ENCODE assay signal across 9 mouse cellular contexts in genomic region chr5:123377120-123377955, GRCm38 (mm10). TPM values are rescaled to one million over a fixed set of nuclear protein-coding genes. Genes with fewer than 3 reads are reported as not detected.
DNase-seq lines count a peak whose midpoint lies in the region; ATAC-seq and TF ChIP-seq lines count a peak whose summit lies in the region.
"Had no signal": no experiment of that assay in that cellular context is flagged by ENCODE, and none has a peak within 500 bp of the region (broad histone marks: within the 10 kb centered on the region; RNA-seq: fewer than 3 reads in every experiment).

No protein-coding gene starts in this region.

- no peaks in the 10 kb centered on the region for H3K27me3 ChIP-seq in splenic B cell, adult 2 months (ENCODE audit: control insufficient read depth, insufficient read depth, low read length, poor library complexity, severe bottlenecking)

- intact Hi-C loops in left cerebral cortex, adult 2 months (cut with DNase I) = loop anchor here (1.0 to 2.0 kb wide), 2 partner anchors 59 to 121 kb away; no protein-coding TSS in a partner anchor

- no peak overlapping the region for H3K4me3 ChIP-seq in left cerebral cortex, adult 2 months
- H3K4me3 ChIP-seq: erythroblast, embryonic 14.5 days had no signal

- peaks cover 10% of the 10 kb centered on the region for H3K36me3 ChIP-seq in splenic B cell, adult 2 months (ENCODE audit: control insufficient read depth, insufficient read depth, low read length, poor library complexity, severe bottlenecking)

- no peak; the same call in none of the 2 replicates for TF ChIP-seq CTCF in left cerebral cortex, adult 2 months (IDR thresholded peaks at IDR 0.05)

- peak; percentile 68 for DNase-seq in urinary bladder, postnatal 25 days (ENCODE audit: low spot score)
- no peak for DNase-seq in urinary bladder, postnatal 10 days (ENCODE audit: low spot score)
- peak; percentile 79 for DNase-seq in cerebellum, adult 9-11 months
- DNase-seq in gastrocnemius, adult 18-20 months (ENCODE audit: low spot score) = peak; percentile 90
- DNase-seq in induced T-regulatory cell, adult 2 months (ENCODE audit: low read depth) = peak; percentile 90
- peak; percentile 65 to 76 for DNase-seq in left cerebral cortex, adult 2 months (ENCODE audit: extremely low spot score in 1 of 2, low spot score in 2 of 2)
- peak; percentile 91 for DNase-seq in splenic B cell, adult 2 months (ENCODE audit: low read depth, low spot score)

- ATAC-seq in megakaryocyte-erythroid progenitor cell, adult 5-6 weeks (replicated peaks; ENCODE audit: low FRiP score, low TSS enrichment, poor library complexity, severe bottlenecking) = peak; percentile 51

- peak overlapping the region; percentile 55 for H3K27ac ChIP-seq in left cerebral cortex, adult 2 months

RNA-seq across cellular contexts. Expression of gene Mlxip, which starts 17.3 kb away (rescaled TPM):
- 10 to 100 TPM; 59.3 to 63.2 TPM for total RNA-seq in gastrocnemius, adult 18-20 months (2021)
- total RNA-seq in left cerebral cortex, adult 2 months (2021) = 10 to 100 TPM; 20.5 to 20.8 TPM
- total RNA-seq in megakaryocyte-erythroid progenitor cell, adult 5-6 weeks (2014; fragmentation: Nextera tagmentation) = 25.0 and 30.1 TPM in 2 replicates
- total RNA-seq in megakaryocyte-erythroid progenitor cell, adult 5-6 weeks (2017) = 5.1 and 7.9 TPM in 2 replicates

RNA-seq across cellular contexts. Expression of gene Bcl7a, which starts 33.7 kb away (rescaled TPM):
- 10 to 100 TPM in 1 of 2 experiments, 1 to 10 TPM in 1; 9.4 to 10.5 TPM for total RNA-seq in gastrocnemius, adult 18-20 months (2021)
- 10 to 100 TPM; 65.4 to 68.2 TPM for total RNA-seq in left cerebral cortex, adult 2 months (2021)
- total RNA-seq in megakaryocyte-erythroid progenitor cell, adult 5-6 weeks (2014; fragmentation: Nextera tagmentation) = 34.6 and 46.7 TPM in 2 replicates
- 18.7 and 26.4 TPM in 2 replicates for total RNA-seq in megakaryocyte-erythroid progenitor cell, adult 5-6 weeks (2017)
